Mouse (Mus musculus) forebrain, embryonic 12.5 days (tissue): Measurements from ENCODE around the gene Fam213b. TPM values are rescaled to one million over a fixed set of nuclear protein-coding genes. Genes with fewer than 3 reads are reported as not detected.

Experiments
- ATAC-seq: fragments of 200-750 bp; cut with Nextera tagmentation; 2 replicates; pipeline ENCODE4 v1.8.0; 2017; ENCODE audit warnings: moderate TSS enrichment; ENCODE audit not compliant: low FRiP score
- H3K27ac ChIP-seq: fragments of 300-500 bp; sonication (generic); 2 replicates; pipeline ENCODE4 v1.5.1; 2016; ENCODE audit warnings: mild to moderate bottlenecking
- H3K27me3 ChIP-seq: fragments of 300-500 bp; sonication (generic); 2 replicates; pipeline ENCODE4 v1.6.1; 2016; ENCODE audit warnings: mild to moderate bottlenecking
- H3K36me3 ChIP-seq: fragments of 300-500 bp; sonication (generic); replicated peaks from 2 replicates; pipeline ENCODE4 v1.6.1; 2016; ENCODE audit warnings: mild to moderate bottlenecking
- H3K4me1 ChIP-seq: fragments of 300-500 bp; sonication (generic); 2 replicates; pipeline ENCODE4 v1.6.1; 2016
- H3K4me2 ChIP-seq: fragments of 300-500 bp; sonication (generic); 2 replicates; pipeline ENCODE4 v1.6.1; 2016; ENCODE audit warnings: mild to moderate bottlenecking, moderate library complexity
- H3K4me3 ChIP-seq: fragments of 300-500 bp; sonication (generic); replicated peaks from 2 replicates; pipeline ENCODE4 v1.5.1; 2016; ENCODE audit warnings: mild to moderate bottlenecking
- H3K9ac ChIP-seq: fragments of 300-500 bp; sonication (generic); 2 replicates; pipeline ENCODE4 v1.6.1; 2016; ENCODE audit warnings: mild to moderate bottlenecking
- H3K9me3 ChIP-seq: fragments of 300-500 bp; sonication (generic); 2 replicates; pipeline ENCODE4 v1.6.1; 2016
- WGBS: fragments of 180-500 bp; shearing (Covaris S2); methylation state at CpG from one replicate; pipeline ENCODE4 v1.1.7; 2016; 5-methylcytosine and 5-hydroxymethylcytosine counted together
- polyA plus RNA-seq: library from polyadenylated mRNA; unstranded; fragments of >200 nt; fragmentation: Nextera tagmentation; extraction: Ambion mirVana; gene quantifications from 2 replicates; pipeline ENCODE4 v1.2.1, GENCODE M21; 2016

The Fam213b gene
- polyA plus RNA-seq, 1 experiment from 2014 or later = 29.8 TPM

GRCm38 (mm10) chr4:154915286-154915685 is 16.4 kb upstream of the Fam213b start:
- 89% methylated on average over 10 of the region's 10 CpGs for WGBS
- no peak overlapping the region for H3K27ac ChIP-seq

GRCm38 (mm10) chr4:154914707-154915106 is 15.8 kb upstream of the Fam213b start:
- Histone ChIP-seq H3K9me3 (no peaks in the 10 kb centered on the region), H3K27me3 (no peaks in the 10 kb centered on the region), H3K4me3 (no peak overlapping the region), H3K36me3 (no peaks in the 10 kb centered on the region), H3K4me2 (no peak overlapping the region), H3K9ac (no peak overlapping the region), H3K27ac (no peak overlapping the region), H3K4me1 (peaks cover 14% of the 10 kb centered on the region)
- WGBS = 90% methylated on average over 3 of the region's 3 CpGs
- ATAC-seq = no peak

More at GRCm38 (mm10) chr4:154915286-154915685, 16.4 kb upstream of the Fam213b start:
- no peaks in the 10 kb centered on the region for H3K27me3 ChIP-seq
- peaks cover 12% of the 10 kb centered on the region for H3K4me1 ChIP-seq
- no peak overlapping the region for H3K4me2 ChIP-seq
- no peak overlapping the region for H3K4me3 ChIP-seq
- no peaks in the 10 kb centered on the region for H3K9me3 ChIP-seq
- no peak overlapping the region for H3K9ac ChIP-seq
- no peak for ATAC-seq
- no peaks in the 10 kb centered on the region for H3K36me3 ChIP-seq

GRCm38 (mm10) chr4:154914252-154914651 is 15.3 kb upstream of the Fam213b start:
- no peak for ATAC-seq
- Histone ChIP-seq H3K4me1 (peaks cover 14% of the 10 kb centered on the region), H3K27me3 (no peaks in the 10 kb centered on the region), H3K4me2 (no peak overlapping the region), H3K4me3 (no peak overlapping the region), H3K36me3 (no peaks in the 10 kb centered on the region), H3K27ac (no peak overlapping the region), H3K9ac (no peak overlapping the region), H3K9me3 (no peaks in the 10 kb centered on the region)
- 91% methylated on average over 4 of the region's 4 CpGs for WGBS

- no peak overlapping the region for H3K4me2 ChIP-seq
- H3K4me1 ChIP-seq = peaks cover 14% of the 10 kb centered on the region
- H3K27ac ChIP-seq = no peak overlapping the region
- H3K4me3 ChIP-seq = no peak overlapping the region
- 96% methylated on average over 3 of the region's 3 CpGs for WGBS
- H3K36me3 ChIP-seq = no peaks in the 10 kb centered on the region
- ATAC-seq = no peak
- no peaks in the 10 kb centered on the region for H3K9me3 ChIP-seq
- H3K27me3 ChIP-seq = no peaks in the 10 kb centered on the region
- no peak overlapping the region for H3K9ac ChIP-seq
Observed at GRCm38 (mm10) chr4:154913845-154914244, 14.9 kb upstream of the Fam213b start.

- no peaks in the 10 kb centered on the region for H3K27me3 ChIP-seq
- no peak overlapping the region for H3K9ac ChIP-seq
- H3K36me3 ChIP-seq = no peaks in the 10 kb centered on the region
- WGBS = 66% methylated on average over 2 of the region's 2 CpGs
- H3K4me1 ChIP-seq = peaks cover 18% of the 10 kb centered on the region
- ATAC-seq = no peak
- H3K4me3 ChIP-seq = no peak overlapping the region
- H3K9me3 ChIP-seq = no peaks in the 10 kb centered on the region
- no peak overlapping the region for H3K27ac ChIP-seq
- H3K4me2 ChIP-seq = no peak overlapping the region
Observed at GRCm38 (mm10) chr4:154911644-154912043, 12.7 kb upstream of the Fam213b start.

- Histone ChIP-seq H3K4me1 (peaks cover 18% of the 10 kb centered on the region), H3K27me3 (no peaks in the 10 kb centered on the region), H3K9ac (no peak overlapping the region), H3K36me3 (no peaks in the 10 kb centered on the region), H3K4me2 (no peak overlapping the region), H3K4me3 (no peak overlapping the region), H3K9me3 (no peaks in the 10 kb centered on the region), H3K27ac (no peak overlapping the region)
- ATAC-seq = no peak
- 11% methylated on average over 15 of the region's 15 CpGs for WGBS
Observed at GRCm38 (mm10) chr4:154910606-154911522, 11.9 kb upstream of the Fam213b start.

GRCm38 (mm10) chr4:154908490-154908889 is 9.6 kb upstream of the Fam213b start:
- Histone ChIP-seq H3K36me3 (no peaks in the 10 kb centered on the region), H3K9ac (no peak overlapping the region), H3K27me3 (0 out of 2 replicates have a peak, but pooled peaks cover 2% of the 10 kb centered on the region), H3K4me3 (no peak overlapping the region), H3K4me2 (no peak overlapping the region), H3K27ac (no peak overlapping the region), H3K4me1 (peaks cover 22% of the 10 kb centered on the region), H3K9me3 (no peaks in the 10 kb centered on the region)
- no peak for ATAC-seq
- 89% methylated on average over 5 of the region's 5 CpGs for WGBS

GRCm38 (mm10) chr4:154907833-154908232 is 8.9 kb upstream of the Fam213b start:
- H3K9me3 ChIP-seq = no peaks in the 10 kb centered on the region
- H3K4me3 ChIP-seq = no peak overlapping the region
- WGBS = 45% methylated on average over 17 of the region's 17 CpGs
- 0 out of 2 replicates have a peak, but pooled peaks cover 7% of the 10 kb centered on the region for H3K27me3 ChIP-seq
- peaks cover 22% of the 10 kb centered on the region for H3K4me1 ChIP-seq
- H3K9ac ChIP-seq = no peak overlapping the region
- H3K36me3 ChIP-seq = no peaks in the 10 kb centered on the region
- H3K4me2 ChIP-seq = 0 out of 2 replicates have a peak overlapping the region, but pooled peaks have one; percentile 1
- H3K27ac ChIP-seq = no peak overlapping the region
- ATAC-seq = peak; percentile 76

GRCm38 (mm10) chr4:154904185-154905071 is 5.5 kb upstream of the Fam213b start:
- Histone ChIP-seq H3K4me3 (peak overlapping the region; percentile 34), H3K4me2 (peak overlapping the region; percentile 57), H3K9ac (peak overlapping the region; percentile 40; the same call in 1 of the 2 replicates), H3K9me3 (no peaks in the 10 kb centered on the region), H3K36me3 (no peaks in the 10 kb centered on the region), H3K27me3 (0 out of 2 replicates have a peak, but pooled peaks cover 22% of the 10 kb centered on the region), H3K27ac (no peak overlapping the region), H3K4me1 (peaks cover 10% of the 10 kb centered on the region; the same call in 1 of the 2 replicates)
- WGBS = 3% methylated on average over 16 of the region's 16 CpGs
- peak; percentile 91 for ATAC-seq

- Histone ChIP-seq H3K4me2 (no peak overlapping the region), H3K9me3 (no peaks in the 10 kb centered on the region), H3K4me1 (peaks cover 22% of the 10 kb centered on the region), H3K4me3 (no peak overlapping the region), H3K9ac (no peak overlapping the region), H3K27me3 (0 out of 2 replicates have a peak, but pooled peaks cover 22% of the 10 kb centered on the region), H3K27ac (no peak overlapping the region), H3K36me3 (no peaks in the 10 kb centered on the region)
- no peak for ATAC-seq
- 87% methylated on average over 2 of the region's 2 CpGs for WGBS
Observed at GRCm38 (mm10) chr4:154902371-154902770, 3.4 kb upstream of the Fam213b start.

- peaks cover 17% of the 10 kb centered on the region for H3K4me1 ChIP-seq
- no peak overlapping the region for H3K27ac ChIP-seq
- H3K4me3 ChIP-seq = peak overlapping the region; percentile 56
- H3K27me3 ChIP-seq = 0 out of 2 replicates have a peak, but pooled peaks cover 15% of the 10 kb centered on the region
- WGBS = 74% methylated on average over 6 of the region's 6 CpGs
- H3K4me2 ChIP-seq = peak overlapping the region; percentile 92
- H3K36me3 ChIP-seq = no peaks in the 10 kb centered on the region
- no peak for ATAC-seq
- peak overlapping the region; percentile 67 for H3K9ac ChIP-seq
- H3K9me3 ChIP-seq = no peaks in the 10 kb centered on the region
Observed at GRCm38 (mm10) chr4:154897676-154898465, 1.1 kb downstream of the Fam213b start.
